Mouse (Mus musculus): ENCODE data around the gene 4933427I04Rik. TPM values are rescaled to one million over a fixed set of nuclear protein-coding genes. Genes with fewer than 3 reads are reported as not detected.

Gene 4933427I04Rik
- polyA plus RNA-seq, 1 experiment from 2014 or later, result not detected

- H3K9ac ChIP-seq (ENCODE audit: low read length), result peak within 1 kb of the TSS; percentile 77
- H3K36me3 ChIP-seq (ENCODE audit: control insufficient read depth, insufficient read depth, low read length), result peaks cover 11% of the 10 kb centered on the region
- WGBS, result 1% methylated on average over 49 of the region's 49 CpGs
- peak; percentile 100 for ATAC-seq (ENCODE audit: insufficient number of reproducible peaks, insufficient read depth, low FRiP score, low read depth)
- peak within 1 kb of the TSS; percentile 71 to 83 for H3K4me3 ChIP-seq (ENCODE audit: control insufficient read depth in 1 of 2, insufficient read depth in 1 of 2, low read depth in 1 of 2, low read length in 2 of 2)
- H3K27me3 ChIP-seq (ENCODE audit: control insufficient read depth, insufficient read depth, low read length), result no peaks in the 10 kb centered on the region
- H3K9me3 ChIP-seq (ENCODE audit: control insufficient read depth, low read length), result no peaks in the 10 kb centered on the region
- peaks cover 0 to 19% of the 10 kb centered on the region in 2 experiments; a peak in 2 of 4 replicates for H3K4me1 ChIP-seq (ENCODE audit: control insufficient read depth in 2 of 2, insufficient read depth in 2 of 2, low read length in 2 of 2)
- peak within 1 kb of the TSS; percentile 71 for H3K4me2 ChIP-seq (ENCODE audit: low read length)
- H3K27ac ChIP-seq (replicated peaks in 1 of 2; ENCODE audit: control insufficient read depth in 1 of 2, insufficient read depth in 1 of 2, low read depth in 2 of 2, low read length in 2 of 2), result peak within 1 kb of the TSS; percentile 76 to 78
These were observed 45.0 kb downstream of the 4933427I04Rik start, which contains the start of gene Mycbp for GRCm38 (mm10) chr4:123904333-123905125. Mycbp (plus strand) TSS chr4:123904832.

DNA sequence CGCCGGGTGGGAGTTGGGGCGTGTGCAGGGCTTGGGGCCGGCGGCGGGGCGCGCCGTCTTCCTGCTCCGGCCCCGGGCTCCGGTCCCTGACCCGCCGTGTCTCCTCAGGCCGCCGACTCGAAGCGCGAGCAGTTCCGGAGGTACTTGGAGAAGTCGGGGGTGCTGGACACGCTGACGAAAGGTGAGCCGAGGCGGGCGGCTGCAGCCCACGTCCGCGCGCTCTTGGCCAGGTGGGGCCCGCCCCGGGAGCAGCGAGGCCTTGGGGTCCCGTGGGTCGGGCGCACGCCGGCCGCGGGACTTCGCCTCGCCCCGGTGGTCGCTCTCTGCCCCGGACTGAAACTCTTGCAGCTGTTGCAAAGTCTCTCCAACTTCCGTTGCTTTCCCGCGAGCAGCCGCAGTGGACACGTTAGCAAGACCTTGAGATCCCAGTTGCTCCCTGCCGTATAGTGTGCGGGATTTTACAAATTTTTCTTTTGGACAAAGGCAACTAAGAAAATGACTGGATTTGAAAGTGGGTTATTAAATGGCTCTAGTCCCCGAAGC is 45.7 kb downstream of the 4933427I04Rik start:
- Histone ChIP-seq H3K27ac (replicated peaks in 1 of 2; ENCODE audit: control insufficient read depth in 1 of 2, insufficient read depth in 1 of 2, low read depth in 2 of 2, low read length in 2 of 2) (peak overlapping the region; percentile 72 to 74), H3K27me3 (ENCODE audit: control insufficient read depth, insufficient read depth, low read length) (no peaks in the 10 kb centered on the region), H3K4me3 (ENCODE audit: control insufficient read depth in 1 of 2, insufficient read depth in 1 of 2, low read depth in 1 of 2, low read length in 2 of 2) (peak overlapping the region; percentile 71 to 83), H3K9ac (ENCODE audit: low read length) (peak overlapping the region; percentile 77), H3K4me1 (ENCODE audit: control insufficient read depth in 2 of 2, insufficient read depth in 2 of 2, low read length in 2 of 2) (peaks cover 0 to 19% of the 10 kb centered on the region in 2 experiments; a peak in 2 of 4 replicates), H3K36me3 (ENCODE audit: control insufficient read depth, insufficient read depth, low read length) (peaks cover 18% of the 10 kb centered on the region), H3K9me3 (ENCODE audit: control insufficient read depth, low read length) (no peaks in the 10 kb centered on the region), H3K4me2 (ENCODE audit: low read length) (peak overlapping the region; percentile 71)
- no peak for ATAC-seq (ENCODE audit: insufficient number of reproducible peaks, insufficient read depth, low FRiP score, low read depth)
- under 1% methylated on average over 46 of the region's 53 CpGs for WGBS

GRCm38 (mm10) chr4:123911503-123911902 is 52.0 kb downstream of the 4933427I04Rik start:
- Histone ChIP-seq H3K36me3 (ENCODE audit: control insufficient read depth, insufficient read depth, low read length) (peaks cover 53% of the 10 kb centered on the region), H3K27me3 (ENCODE audit: control insufficient read depth, insufficient read depth, low read length) (no peaks in the 10 kb centered on the region), H3K4me2 (ENCODE audit: low read length) (no peak overlapping the region), H3K27ac (replicated peaks in 1 of 2; ENCODE audit: control insufficient read depth in 1 of 2, insufficient read depth in 1 of 2, low read depth in 2 of 2, low read length in 2 of 2) (no peak overlapping the region), H3K4me3 (ENCODE audit: control insufficient read depth in 1 of 2, insufficient read depth in 1 of 2, low read depth in 1 of 2, low read length in 2 of 2) (no peak overlapping the region), H3K4me1 (ENCODE audit: control insufficient read depth in 2 of 2, insufficient read depth in 2 of 2, low read length in 2 of 2) (peaks cover 2 to 14% of the 10 kb centered on the region in 2 experiments; a peak in 3 of 4 replicates), H3K9ac (ENCODE audit: low read length) (no peak overlapping the region), H3K9me3 (ENCODE audit: control insufficient read depth, low read length) (no peaks in the 10 kb centered on the region)
- WGBS, result 85% methylated on average over 4 of the region's 4 CpGs
- no peak for ATAC-seq (ENCODE audit: insufficient number of reproducible peaks, insufficient read depth, low FRiP score, low read depth)

- H3K27ac ChIP-seq (replicated peaks in 1 of 2; ENCODE audit: control insufficient read depth in 1 of 2, insufficient read depth in 1 of 2, low read depth in 2 of 2, low read length in 2 of 2), result no peak overlapping the region
- no peak overlapping the region for H3K4me2 ChIP-seq (ENCODE audit: low read length)
- H3K27me3 ChIP-seq (ENCODE audit: control insufficient read depth, insufficient read depth, low read length), result no peaks in the 10 kb centered on the region
- no peak overlapping the region for H3K9ac ChIP-seq (ENCODE audit: low read length)
- peaks cover 2 to 10% of the 10 kb centered on the region in 2 experiments; a peak in 3 of 4 replicates for H3K4me1 ChIP-seq (ENCODE audit: control insufficient read depth in 2 of 2, insufficient read depth in 2 of 2, low read length in 2 of 2)
- no peak for ATAC-seq (ENCODE audit: insufficient number of reproducible peaks, insufficient read depth, low FRiP score, low read depth)
- H3K36me3 ChIP-seq (ENCODE audit: control insufficient read depth, insufficient read depth, low read length), result peaks cover 53% of the 10 kb centered on the region
- WGBS, result 46% methylated on average over 2 of the region's 2 CpGs
- no peaks in the 10 kb centered on the region for H3K9me3 ChIP-seq (ENCODE audit: control insufficient read depth, low read length)
- H3K4me3 ChIP-seq (ENCODE audit: control insufficient read depth in 1 of 2, insufficient read depth in 1 of 2, low read depth in 1 of 2, low read length in 2 of 2), result no peak overlapping the region
These were observed 53.0 kb downstream of the 4933427I04Rik start for GRCm38 (mm10) chr4:123912431-123912830.

Other genes with a start within 250 kb of the 4933427I04Rik start
- gene Macf1, start 175.3 kb upstream of the 4933427I04Rik start, polyA plus RNA-seq (2014; fragmentation: Nextera tagmentation; extraction: Ambion mirVana), result 98.0 and 107 TPM in 2 replicates
- gene Ndufs5, start 141.5 kb upstream of the 4933427I04Rik start, polyA plus RNA-seq (2014; fragmentation: Nextera tagmentation; extraction: Ambion mirVana), result 602 and 648 TPM in 2 replicates
- 57.3 and 58.2 TPM in 2 replicates for gene Akirin1, start 109.3 kb upstream of the 4933427I04Rik start, polyA plus RNA-seq (2014; fragmentation: Nextera tagmentation; extraction: Ambion mirVana)
- gene Rhbdl2, start 71.8 kb upstream of the 4933427I04Rik start, polyA plus RNA-seq (2014; fragmentation: Nextera tagmentation; extraction: Ambion mirVana), result 1.6 and 2.4 TPM in 2 replicates
- gene Mycbp, start 45.2 kb downstream of the 4933427I04Rik start, polyA plus RNA-seq (2014; fragmentation: Nextera tagmentation; extraction: Ambion mirVana), result 57.1 and 58.5 TPM in 2 replicates
- 45.0 and 48.6 TPM in 2 replicates for gene Rragc, start 57.8 kb downstream of the 4933427I04Rik start, polyA plus RNA-seq (2014; fragmentation: Nextera tagmentation; extraction: Ambion mirVana)
- not detected in 2 replicates for gene 4930535I16Rik, start 58.3 kb downstream of the 4933427I04Rik start, polyA plus RNA-seq (2014; fragmentation: Nextera tagmentation; extraction: Ambion mirVana)